Mouse (Mus musculus): ENCODE results near the gene Gm45623. TPM values are rescaled to one million over a fixed set of nuclear protein-coding genes. Genes with fewer than 3 reads are reported as not detected.

The Gm45623 gene
- polyA plus RNA-seq, 3 experiments from 2014 or later, result not detected

- no peak for ATAC-seq
These were observed 994 bp downstream of the Gm45623 start for GRCm38 (mm10) chr13:56752474-56753191.

- ATAC-seq, result no peak
These were observed 1.9 kb downstream of the Gm45623 start for GRCm38 (mm10) chr13:56751774-56752173.

- ATAC-seq, result no peak
These were observed 4.2 kb downstream of the Gm45623 start for GRCm38 (mm10) chr13:56749377-56749776.

DNA sequence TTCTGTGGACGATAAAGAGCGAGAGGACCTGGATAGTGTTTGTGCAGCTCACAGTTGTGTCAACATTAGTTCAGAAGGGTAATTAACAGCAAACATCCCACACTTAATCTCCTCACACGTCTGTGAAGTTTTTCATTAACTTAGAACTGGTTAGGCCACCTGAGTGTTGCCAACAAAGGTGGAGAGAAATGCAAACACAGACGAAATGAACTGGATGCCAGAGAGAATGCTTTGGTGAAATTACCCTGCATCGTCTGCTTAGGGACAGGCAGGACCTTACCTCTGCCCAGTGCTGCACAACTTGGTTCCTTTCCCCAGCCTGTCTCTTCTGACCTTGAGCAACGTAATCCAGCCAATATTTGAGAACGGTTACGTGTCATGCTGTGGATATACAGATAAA, 6.1 kb downstream of the Gm45623 start:
- ATAC-seq, result no peak

DNA sequence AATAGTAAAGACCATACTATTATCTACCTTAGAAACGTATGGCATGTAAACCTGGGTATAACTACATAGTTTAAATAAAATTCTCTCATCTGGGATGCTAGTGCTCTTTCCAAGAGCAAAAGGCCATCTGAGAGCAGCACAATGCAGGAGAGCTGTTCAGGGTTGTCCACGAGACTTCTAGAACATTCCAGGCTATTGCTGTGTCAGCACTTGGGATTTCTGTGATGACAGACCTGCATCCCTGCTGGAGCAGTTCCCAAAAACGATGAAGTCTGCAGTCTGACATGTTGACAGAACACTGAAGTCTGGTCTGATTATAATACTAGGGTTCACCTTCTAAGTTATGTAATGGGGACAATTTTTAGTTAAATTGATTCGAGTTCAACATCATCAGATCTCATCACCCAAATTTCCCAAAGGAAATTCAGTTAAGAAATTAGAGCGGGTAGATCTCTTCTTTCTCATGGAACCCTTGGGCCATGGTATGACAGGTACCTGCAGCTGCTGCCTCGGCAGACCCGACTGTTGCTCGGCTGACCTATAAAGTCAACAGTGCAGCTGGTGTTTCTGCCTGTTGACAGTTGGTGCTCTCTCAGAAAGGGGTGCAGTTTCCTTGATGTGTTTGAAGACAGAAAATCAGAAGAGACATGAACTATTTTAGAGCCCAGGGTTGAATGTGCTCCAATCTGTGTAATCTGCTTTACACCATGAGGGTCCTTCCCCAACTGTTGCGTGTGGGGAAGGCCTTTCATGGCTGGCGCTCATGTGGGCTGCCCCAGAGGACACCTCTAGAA, 6.7 kb downstream of the Gm45623 start:
- ATAC-seq, result no peak

DNA sequence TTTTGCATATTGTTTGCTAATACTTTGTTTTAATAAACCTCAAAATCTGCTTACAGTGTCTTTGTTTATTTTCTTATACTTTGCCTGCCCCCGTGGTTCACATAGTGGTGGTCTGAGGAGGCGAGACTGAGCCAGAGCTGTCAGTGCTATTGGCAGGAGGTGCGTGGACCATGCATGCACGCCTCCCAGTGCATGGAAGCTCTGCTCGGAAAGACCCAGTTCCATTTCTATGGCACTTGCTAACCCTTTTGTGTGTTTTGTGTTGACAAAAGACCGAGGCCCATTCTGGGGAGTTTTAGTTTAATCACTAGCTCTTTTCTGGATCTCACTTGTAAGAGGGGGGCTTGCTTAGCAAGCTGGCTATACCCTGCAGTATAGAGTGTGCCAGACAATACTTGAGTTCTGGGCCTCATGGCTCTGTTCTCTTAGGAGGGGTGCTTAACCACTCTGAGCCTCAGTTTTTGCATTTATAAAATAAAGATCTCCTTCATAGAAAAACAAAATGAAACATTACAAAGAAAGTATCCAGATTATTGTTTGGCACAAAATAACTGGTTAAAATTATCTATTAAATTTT, 11.2 kb downstream of the Gm45623 start:
- ATAC-seq, result no peak

DNA sequence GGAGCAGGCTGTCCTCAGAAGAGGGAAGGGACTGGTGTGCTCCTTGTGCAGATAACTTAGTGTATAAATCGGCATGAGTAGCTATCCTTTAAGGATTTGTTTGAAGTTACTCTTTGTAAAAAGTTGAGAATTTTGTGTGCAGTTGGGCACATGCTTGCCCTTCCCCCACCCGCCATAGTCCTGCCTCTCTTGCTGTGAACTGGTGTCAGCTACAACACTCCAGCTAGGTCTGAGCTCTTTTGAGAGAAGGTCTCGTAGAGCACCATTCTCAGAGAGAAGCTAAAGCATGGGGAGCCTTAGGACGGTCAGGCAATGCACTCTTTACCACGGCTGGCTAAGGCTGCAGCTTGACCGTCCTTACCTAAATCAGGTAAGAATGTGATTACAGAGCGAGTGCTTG, 11.9 kb downstream of the Gm45623 start:
- ATAC-seq, result no peak

- ATAC-seq, result no peak
These were observed 13.1 kb downstream of the Gm45623 start for GRCm38 (mm10) chr13:56740496-56740895.

GRCm38 (mm10) chr13:56739556-56739955, 14.1 kb downstream of the Gm45623 start:
- ATAC-seq, result no peak

DNA sequence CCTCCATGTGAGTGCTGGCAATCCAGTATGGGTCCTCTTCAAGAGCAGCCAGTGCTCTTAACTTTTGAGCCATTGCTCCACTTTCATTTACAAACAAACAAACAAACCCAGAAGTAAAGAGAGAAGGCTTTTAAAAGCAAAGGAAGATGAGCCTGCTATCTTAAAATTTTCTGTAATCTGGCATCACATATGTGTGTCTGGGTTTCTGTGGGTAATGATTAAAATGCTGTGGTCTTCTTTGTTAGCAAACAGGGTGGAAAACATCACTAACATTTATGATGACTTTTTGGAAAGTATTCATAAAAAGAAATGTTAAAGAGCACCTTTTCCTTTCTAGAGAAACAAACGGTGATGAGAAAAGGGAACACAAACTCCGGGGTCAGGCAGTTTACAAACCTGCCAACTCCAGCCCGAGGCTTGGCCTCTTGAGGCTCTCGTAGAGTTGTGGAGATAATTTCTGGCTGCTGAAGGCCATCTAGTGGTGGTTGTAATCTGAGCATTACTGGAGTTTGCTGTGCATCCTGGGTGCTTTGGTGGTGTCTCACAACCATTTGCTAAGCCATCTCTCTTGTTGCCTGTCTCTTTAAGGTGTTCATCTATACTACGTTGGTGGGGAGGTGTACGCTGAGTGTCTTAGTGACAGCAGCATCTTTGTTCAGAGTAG, 18.3 kb downstream of the Gm45623 start:
- no peak for ATAC-seq

DNA sequence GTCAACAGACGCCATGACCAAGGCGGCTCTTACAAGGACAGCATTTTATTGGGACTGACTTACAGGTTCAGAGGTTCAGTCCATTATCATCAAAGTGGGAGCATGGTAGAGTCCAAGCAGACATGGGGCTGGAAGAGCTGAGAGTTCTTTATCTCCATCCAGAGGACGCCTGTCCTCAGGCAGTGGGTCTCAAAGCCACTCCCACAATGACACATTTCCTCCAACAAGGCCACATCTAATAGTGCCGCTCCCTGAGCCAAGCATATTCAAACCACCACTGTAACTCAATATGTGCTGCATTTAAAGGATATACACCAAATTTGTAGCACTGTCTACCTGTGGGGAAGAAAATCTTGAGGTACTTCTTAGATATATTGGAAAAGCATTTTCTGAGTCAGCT, 19.0 kb downstream of the Gm45623 start:
- no peak for ATAC-seq

GRCm38 (mm10) chr13:56729046-56729445, 24.6 kb downstream of the Gm45623 start:
- ATAC-seq, result no peak

DNA sequence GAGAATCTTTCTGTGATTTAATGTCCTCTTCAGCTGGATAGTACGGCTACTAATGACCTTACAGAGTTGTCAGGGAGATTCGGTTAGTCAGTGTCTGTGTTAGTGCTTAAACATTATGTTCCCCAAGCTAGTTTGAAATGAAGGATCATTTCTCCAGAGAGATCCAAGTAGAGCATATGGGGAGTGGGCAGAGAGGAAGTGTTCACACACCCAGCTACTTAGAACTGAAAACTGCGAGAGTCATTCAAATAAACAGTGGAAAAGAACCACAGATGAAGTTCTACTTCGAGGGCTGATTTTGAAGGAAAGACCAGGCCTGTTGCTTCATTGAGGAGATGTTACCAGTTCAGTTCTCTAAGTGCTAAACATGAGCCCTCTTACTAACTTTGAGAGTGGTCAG, 27.1 kb downstream of the Gm45623 start:
- no peak for ATAC-seq

DNA sequence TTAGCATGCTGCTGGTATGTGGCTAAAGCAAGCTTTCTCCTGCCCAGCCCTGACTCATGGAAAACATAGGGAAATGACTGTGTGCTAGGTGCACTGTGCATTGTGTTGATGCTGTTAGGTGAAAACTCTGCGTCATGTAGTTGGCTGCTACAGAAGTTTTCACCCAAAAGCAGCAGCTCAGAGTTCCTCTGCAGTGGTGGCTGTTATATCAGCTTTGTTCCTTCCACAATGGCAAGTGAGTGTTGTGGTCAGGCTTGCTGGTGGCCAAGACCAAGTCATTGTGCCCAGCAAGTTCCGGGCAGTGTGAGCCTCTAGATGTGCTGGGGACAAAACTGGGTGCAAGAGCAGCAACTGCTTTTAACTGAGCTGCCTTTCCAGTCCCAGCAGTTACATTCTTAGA, 41.4 kb downstream of the Gm45623 start:
- no peak for ATAC-seq

- no peak for ATAC-seq
These were observed 43.0 kb downstream of the Gm45623 start for GRCm38 (mm10) chr13:56710620-56711019.

DNA sequence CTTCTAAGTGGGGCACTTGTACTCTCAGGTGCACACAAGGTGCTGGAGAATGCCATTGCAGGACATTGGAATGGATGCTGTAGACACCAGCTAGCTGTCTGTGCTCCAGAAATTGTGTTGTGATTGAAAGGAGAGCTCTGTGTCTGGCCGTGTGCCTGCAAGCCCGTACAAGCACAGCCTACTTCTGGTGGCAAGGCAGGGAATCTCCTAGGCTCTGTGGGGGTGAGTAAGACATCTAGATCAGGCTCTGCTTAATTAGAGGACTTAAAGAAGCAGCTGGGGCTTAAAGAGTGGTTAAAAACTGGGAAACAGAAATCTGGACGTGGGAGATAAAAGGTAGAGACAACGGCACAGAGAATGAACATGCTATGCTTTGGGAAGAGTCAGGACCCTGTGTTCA, 46.0 kb downstream of the Gm45623 start:
- ATAC-seq, result no peak

GRCm38 (mm10) chr13:56707111-56707510, 46.5 kb downstream of the Gm45623 start:
- no peak for ATAC-seq

GRCm38 (mm10) chr13:56704596-56704995, 49.0 kb downstream of the Gm45623 start:
- no peak for ATAC-seq

DNA sequence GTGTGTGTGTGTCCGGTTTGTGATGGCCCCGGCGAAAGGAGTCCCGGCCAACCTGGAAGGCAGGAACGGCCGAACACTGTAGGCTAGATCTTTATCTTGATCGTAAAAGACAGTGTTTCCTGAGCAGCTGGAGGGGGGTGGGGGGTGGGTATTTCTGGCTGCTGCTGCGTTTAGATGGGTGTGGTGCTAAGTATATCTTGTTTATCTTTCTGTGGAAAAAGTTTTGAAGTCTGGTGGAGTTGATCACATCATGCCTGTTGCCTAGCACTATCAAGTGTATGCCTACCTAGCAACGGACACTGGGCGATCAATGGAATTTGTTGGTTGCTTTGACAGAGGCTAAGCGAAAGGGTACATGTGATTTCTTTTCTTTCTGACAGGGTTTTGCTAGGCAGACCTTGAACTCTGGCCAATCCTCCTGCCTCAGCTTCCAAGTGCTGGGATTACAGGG, 49.7 kb downstream of the Gm45623 start:
- ATAC-seq, result peak; percentile 79

DNA sequence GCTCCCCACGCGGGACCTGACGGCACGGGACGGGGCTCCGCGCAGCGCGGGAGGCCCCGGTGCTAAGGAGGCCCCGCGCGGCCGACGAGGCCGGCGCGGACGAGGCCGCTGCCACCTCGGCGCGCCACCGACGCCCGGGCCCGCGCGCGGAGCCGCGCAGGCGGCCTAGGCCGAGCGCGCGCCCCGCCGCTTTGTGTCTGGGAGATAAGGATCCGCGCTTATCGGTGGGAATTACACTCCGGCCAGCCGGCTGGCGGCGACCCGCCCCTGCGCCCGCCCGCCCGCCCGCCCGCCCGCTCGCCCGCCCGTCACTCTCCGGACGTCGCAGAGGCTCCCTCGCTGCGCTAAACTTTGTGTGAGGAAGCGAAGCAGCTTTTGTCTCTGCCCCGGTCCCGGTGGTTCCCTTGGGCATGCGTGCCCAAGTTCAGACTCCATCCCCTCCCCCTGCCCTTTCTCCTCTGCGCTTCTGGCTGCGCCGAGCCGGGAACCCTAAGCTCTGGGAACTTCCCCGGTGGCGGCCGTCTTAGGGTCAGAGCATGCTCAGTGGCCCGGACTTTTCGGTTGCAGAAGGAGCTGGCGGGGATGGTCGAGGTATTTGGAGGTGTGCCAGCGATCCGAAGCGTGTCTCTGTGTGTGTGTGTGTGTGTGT, 50.3 kb downstream of the Gm45623 start:
- peak; percentile 41 for ATAC-seq

DNA sequence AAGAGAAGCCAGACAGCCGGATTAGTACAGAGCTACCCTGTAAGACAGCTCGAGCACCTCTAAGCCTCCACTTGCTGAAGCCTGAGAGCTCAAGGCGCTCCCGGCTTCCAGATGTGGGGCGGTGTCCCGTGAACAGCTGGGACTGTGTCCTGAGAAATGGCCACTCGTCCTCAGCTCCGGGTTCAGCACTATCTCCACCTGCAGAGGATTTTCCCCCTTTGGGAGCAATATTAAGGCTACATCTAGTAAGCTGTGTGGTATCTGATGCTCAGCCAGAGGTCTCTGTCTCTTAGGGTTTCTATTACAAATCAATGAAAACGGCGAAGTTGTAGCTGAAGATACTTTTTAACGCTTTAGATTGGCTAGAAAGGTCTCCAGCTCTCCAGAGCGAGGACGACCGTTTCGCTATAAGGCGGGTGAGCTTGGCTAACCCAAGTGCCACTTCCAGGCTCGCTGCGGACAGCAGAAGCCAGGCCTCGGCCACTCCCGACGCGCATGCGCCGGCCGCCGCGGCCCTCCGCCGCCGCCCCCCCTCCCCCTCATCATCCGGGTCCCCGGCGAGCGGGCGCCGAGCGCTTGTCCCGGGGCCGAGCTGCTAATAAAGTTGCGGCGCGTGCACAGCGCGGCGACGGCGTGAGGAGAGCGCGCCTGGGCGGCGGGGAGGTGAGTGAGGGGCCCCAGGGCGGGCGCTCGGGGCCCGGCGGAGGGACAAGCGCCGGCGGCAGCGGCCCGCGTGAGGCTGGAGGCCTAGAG, 51.0 kb downstream of the Gm45623 start, which contains the start of gene Smad5:
Gene Smad5, plus strand, starts transcription at position 542 of the 753 bp plus-strand sequence.
- peak; percentile 34 for ATAC-seq
